Mouse (Mus musculus) embryonic facial prominence, embryonic 13.5 days (tissue): ENCODE results near the gene P4ha2. TPM values are rescaled to one million over a fixed set of nuclear protein-coding genes. Genes with fewer than 3 reads are reported as not detected.
A peak's percentile ranks its signal among the peaks of the same experiment; 100 is the strongest.

Source experiments
- ATAC-seq: fragments of 200-750 bp; cut with Nextera tagmentation; 2 replicates; pipeline ENCODE4 v1.8.0; 2017; ENCODE audit warnings: low read depth; ENCODE audit not compliant: insufficient number of reproducible peaks, insufficient read depth, low FRiP score, low TSS enrichment
- H3K27ac ChIP-seq: fragments of 300-500 bp; sonication (generic); 2 replicates; pipeline ENCODE4 v1.5.1; 2015; ENCODE audit warnings: moderate library complexity, mild to moderate bottlenecking, inconsistent platforms
- H3K27me3 ChIP-seq: fragments of 300-500 bp; sonication (generic); 2 replicates; pipeline ENCODE4 v1.6.1; 2015; ENCODE audit warnings: mild to moderate bottlenecking, inconsistent platforms
- H3K36me3 ChIP-seq: fragments of 300-500 bp; sonication (generic); 2 replicates; pipeline ENCODE4 v1.6.1; 2015; ENCODE audit warnings: mild to moderate bottlenecking, inconsistent platforms
- H3K4me1 ChIP-seq: fragments of 300-500 bp; sonication (generic); 2 replicates; pipeline ENCODE4 v1.6.1; 2015; ENCODE audit warnings: inconsistent platforms
- H3K4me2 ChIP-seq: fragments of 300-500 bp; sonication (generic); 2 replicates; pipeline ENCODE4 v1.6.1; 2015; ENCODE audit warnings: moderate library complexity, mild to moderate bottlenecking, inconsistent platforms
- H3K4me3 ChIP-seq: fragments of 300-500 bp; sonication (generic); 2 replicates; pipeline ENCODE4 v1.5.1; 2015; ENCODE audit warnings: mild to moderate bottlenecking, inconsistent platforms
- H3K9ac ChIP-seq: fragments of 300-500 bp; sonication (generic); 2 replicates; pipeline ENCODE4 v1.6.1; 2015; ENCODE audit warnings: mild to moderate bottlenecking, inconsistent platforms
- H3K9me3 ChIP-seq: fragments of 300-500 bp; sonication (generic); 2 replicates; pipeline ENCODE4 v1.6.1; 2016; ENCODE audit warnings: inconsistent platforms
- WGBS: fragments of 180-500 bp; shearing (Covaris S2); methylation state at CpG from one replicate; pipeline ENCODE4 v1.1.7; 2015; ENCODE audit warnings: mixed read lengths; 5-methylcytosine and 5-hydroxymethylcytosine counted together
- polyA plus RNA-seq: library from polyadenylated mRNA; unstranded; fragments of >200 nt; fragmentation: Nextera tagmentation; extraction: Ambion mirVana; gene quantifications from 2 replicates; pipeline ENCODE4 v1.2.1, GENCODE M21; 2015

P4ha2 gene
- polyA plus RNA-seq, 1 experiment from 2014 or later = 76.4 TPM

DNA sequence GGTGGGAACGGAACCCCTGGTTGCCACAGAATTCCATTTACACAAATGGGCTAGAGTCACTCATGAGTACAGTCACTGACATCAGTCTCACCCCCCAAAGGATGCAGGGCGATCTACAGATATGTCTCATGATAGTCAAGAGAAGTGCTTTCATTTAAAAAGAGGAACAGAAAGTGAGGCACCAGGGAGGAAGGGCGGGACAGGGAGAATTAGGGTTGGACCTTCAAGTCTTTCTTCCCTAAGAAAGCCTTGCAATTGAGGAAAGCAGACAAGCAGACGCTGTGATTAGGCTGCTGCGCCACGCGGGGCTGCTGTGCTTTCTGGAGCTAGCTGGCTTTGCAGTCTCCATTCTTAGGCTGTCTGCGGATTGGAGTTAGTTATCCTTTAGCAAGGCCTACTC is 8.2 kb upstream of the P4ha2 start:
- Histone ChIP-seq H3K36me3 (no peaks in the 10 kb centered on the region), H3K4me3 (no peak overlapping the region), H3K4me2 (no peak overlapping the region), H3K9ac (no peak overlapping the region), H3K27ac (no peak overlapping the region), H3K27me3 (no peaks in the 10 kb centered on the region), H3K4me1 (peaks cover 16% of the 10 kb centered on the region), H3K9me3 (no peaks in the 10 kb centered on the region)
- no peak for ATAC-seq
- 50% methylated on average over 8 of the region's 8 CpGs for WGBS

DNA sequence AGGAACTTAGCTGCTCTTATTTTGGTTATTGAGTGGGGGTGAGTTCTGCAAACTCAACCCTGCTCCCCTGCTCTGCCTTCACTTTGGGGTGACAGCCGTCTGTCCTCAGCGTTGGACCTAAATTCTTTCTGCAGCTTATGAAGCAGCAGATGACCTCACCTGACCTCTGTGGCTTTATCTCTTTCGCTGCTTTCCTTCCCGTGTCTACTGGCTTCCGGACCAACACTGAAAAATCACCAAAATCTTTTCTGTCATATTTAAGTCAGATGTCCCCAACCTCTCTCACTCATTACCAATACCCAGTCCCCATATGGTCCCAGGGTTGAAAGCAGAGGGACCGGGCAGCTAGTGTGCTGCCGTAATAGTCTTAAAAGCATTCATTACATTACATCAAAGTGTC is 7.7 kb upstream of the P4ha2 start:
- ATAC-seq = no peak
- WGBS = 58% methylated on average over 7 of the region's 7 CpGs
- no peak overlapping the region for H3K27ac ChIP-seq

DNA sequence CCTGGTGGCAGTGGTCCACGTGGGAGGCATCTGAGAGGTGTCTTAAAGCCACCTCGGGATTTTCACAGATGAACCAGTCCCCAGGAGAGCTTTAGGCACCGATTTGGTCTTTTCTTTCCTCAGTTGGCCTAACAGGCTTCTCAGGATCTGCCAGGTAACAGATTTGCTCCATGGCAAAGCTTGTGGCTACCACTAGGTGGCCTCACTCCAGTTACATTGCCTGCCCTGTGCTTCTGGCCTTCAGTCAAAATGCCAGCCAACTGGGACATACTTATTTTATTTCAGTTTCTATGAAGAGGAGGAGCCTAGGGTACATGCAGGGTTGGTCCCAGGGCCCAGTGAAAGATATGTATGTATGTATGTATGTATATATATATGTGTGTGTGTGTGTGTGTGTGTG is 6.9 kb upstream of the P4ha2 start:
- Histone ChIP-seq H3K36me3 (no peaks in the 10 kb centered on the region), H3K4me3 (no peak overlapping the region), H3K27ac (no peak overlapping the region), H3K9me3 (no peaks in the 10 kb centered on the region), H3K4me2 (no peak overlapping the region), H3K4me1 (peaks cover 16% of the 10 kb centered on the region), H3K27me3 (no peaks in the 10 kb centered on the region), H3K9ac (no peak overlapping the region)
- 2% methylated on average over 3 of the region's 3 CpGs for WGBS
- ATAC-seq = no peak

More for the DNA sequence above, 7.7 kb upstream of the P4ha2 start:
- no peaks in the 10 kb centered on the region for H3K36me3 ChIP-seq
- no peak overlapping the region for H3K9ac ChIP-seq
- H3K9me3 ChIP-seq = no peaks in the 10 kb centered on the region
- H3K27me3 ChIP-seq = no peaks in the 10 kb centered on the region
- no peak overlapping the region for H3K4me3 ChIP-seq
- no peak overlapping the region for H3K4me2 ChIP-seq
- peaks cover 16% of the 10 kb centered on the region for H3K4me1 ChIP-seq

DNA sequence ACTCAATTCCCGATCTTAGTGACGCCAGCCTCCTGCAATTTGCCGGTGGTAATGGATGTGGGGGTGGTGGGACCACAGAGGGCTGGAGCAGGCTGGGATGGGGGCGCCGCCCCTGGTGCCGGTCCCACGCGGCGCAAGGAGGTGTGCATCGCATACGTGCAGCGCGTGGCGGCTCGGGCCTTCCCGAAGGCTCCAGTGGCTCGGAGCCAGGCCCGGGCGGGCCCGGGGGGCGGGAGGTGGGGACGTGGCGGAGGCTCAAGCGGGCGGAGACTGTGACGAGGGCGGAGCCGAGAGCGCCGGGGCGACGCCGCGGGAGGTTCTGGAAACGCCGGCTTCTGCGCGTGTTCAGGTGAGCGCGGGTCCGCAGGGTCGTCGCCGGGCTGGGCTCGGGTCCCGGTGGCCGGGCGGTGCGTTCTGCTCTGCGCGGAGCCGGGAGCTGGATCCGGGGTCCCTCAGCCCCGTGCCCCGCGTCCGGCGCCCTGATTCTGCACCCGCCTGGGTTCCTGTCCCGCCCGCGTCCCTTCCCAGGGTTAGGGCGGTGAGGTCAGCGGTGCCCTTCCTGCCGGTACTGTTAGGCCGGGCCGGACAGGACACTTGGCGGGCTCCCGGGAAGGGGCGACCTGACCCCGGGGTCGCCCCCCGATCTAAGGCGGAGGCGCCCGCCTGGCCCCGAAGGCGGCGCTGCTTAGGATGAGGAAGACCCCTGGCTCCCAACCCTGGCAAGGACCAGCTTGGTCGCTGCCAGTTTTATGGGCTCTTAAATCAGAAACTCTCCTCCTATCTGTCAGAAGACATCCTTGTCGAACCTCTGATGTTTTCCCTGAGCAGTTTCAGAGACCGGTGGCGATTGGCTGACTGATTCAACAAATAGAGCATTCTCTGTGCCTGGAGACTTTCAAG is 1.0 kb downstream of the P4ha2 start:
- Histone ChIP-seq H3K4me1 (peaks cover 37% of the 10 kb centered on the region), H3K9me3 (no peaks in the 10 kb centered on the region), H3K4me2 (peak overlapping the region; percentile 97), H3K9ac (peak overlapping the region; percentile 82), H3K4me3 (peak overlapping the region; percentile 75), H3K36me3 (no peaks in the 10 kb centered on the region), H3K27me3 (no peaks in the 10 kb centered on the region), H3K27ac (peak overlapping the region; percentile 33; the same call in 1 of the 2 replicates)
- WGBS = under 1% methylated on average over 80 of the region's 83 CpGs
- ATAC-seq = peak; percentile 85

DNA sequence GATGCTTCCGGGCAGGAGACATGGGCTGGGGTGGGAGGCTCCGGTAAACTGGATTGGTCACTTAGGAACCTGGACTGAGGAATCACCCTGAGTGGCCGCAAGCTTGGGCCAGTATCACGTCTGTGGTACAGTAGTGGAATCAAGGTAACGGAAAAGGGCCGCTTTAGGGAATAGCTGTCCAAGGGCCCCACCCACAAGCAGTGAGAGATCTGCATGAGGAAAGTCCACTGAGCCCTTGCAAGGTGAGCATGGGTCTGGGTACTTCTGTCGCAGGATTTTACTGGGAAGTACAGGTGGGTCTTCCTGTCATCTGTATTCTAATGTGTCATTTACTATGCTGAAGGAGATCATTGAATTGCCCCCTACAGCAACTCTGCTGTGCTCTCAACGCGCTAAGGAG is 1.8 kb downstream of the P4ha2 start:
- WGBS = 73% methylated on average over 9 of the region's 9 CpGs
- peak overlapping the region; percentile 97 for H3K4me2 ChIP-seq
- no peaks in the 10 kb centered on the region for H3K36me3 ChIP-seq
- peaks cover 41% of the 10 kb centered on the region for H3K4me1 ChIP-seq
- peak overlapping the region; percentile 75 for H3K4me3 ChIP-seq
- no peak; the same call in 1 of the 2 replicates for ATAC-seq
- H3K9me3 ChIP-seq = no peaks in the 10 kb centered on the region
- H3K27ac ChIP-seq = no peak overlapping the region; the same call in 1 of the 2 replicates
- peak overlapping the region; percentile 82 for H3K9ac ChIP-seq
- no peaks in the 10 kb centered on the region for H3K27me3 ChIP-seq

DNA sequence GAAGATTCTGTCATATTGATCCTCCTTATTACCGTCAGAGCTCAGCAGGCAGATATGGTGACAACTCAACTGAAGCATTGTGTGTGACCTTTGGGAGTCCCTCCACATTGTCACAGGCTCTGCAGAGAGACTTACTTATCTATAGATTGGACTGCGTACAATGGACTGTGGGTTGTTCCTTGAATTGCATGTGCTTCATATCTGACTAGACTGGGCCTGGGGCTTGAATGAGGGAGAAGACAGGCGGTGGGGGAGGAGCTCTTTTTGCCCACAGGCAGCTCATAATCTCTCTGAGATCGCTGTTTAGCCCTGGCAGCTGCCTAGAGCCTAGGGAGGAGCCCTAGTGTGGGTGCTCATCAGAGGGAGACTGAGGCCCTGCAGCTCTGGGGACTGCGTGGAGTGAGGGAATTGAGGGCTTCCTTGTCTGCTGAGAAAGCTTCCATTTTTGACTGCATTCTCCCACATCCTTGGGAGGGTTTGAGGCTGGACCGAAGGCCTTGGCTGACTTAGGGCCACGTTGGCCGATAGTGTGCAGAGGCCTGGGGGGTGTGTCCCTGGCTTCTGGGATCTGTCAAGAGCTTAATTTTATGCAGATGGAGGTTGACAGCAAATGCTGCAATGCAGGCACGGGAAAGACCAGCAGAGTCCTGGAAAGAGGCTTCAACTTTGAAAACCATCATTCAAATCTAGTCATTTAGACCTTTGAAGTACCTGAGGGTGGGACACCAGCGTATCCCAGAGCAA is 3.0 kb downstream of the P4ha2 start:
- no peaks in the 10 kb centered on the region for H3K36me3 ChIP-seq
- peaks cover 49% of the 10 kb centered on the region for H3K4me1 ChIP-seq
- H3K4me2 ChIP-seq = peak overlapping the region; percentile 97
- WGBS = 56% methylated on average over 10 of the region's 10 CpGs
- no peak for ATAC-seq
- no peaks in the 10 kb centered on the region for H3K27me3 ChIP-seq
- H3K4me3 ChIP-seq = 0 out of 2 replicates have a peak overlapping the region, but pooled peaks have one; percentile 75
- no peaks in the 10 kb centered on the region for H3K9me3 ChIP-seq
- H3K9ac ChIP-seq = 0 out of 2 replicates have a peak overlapping the region, but pooled peaks have one; percentile 49
- no peak overlapping the region; the same call in 1 of the 2 replicates for H3K27ac ChIP-seq

DNA sequence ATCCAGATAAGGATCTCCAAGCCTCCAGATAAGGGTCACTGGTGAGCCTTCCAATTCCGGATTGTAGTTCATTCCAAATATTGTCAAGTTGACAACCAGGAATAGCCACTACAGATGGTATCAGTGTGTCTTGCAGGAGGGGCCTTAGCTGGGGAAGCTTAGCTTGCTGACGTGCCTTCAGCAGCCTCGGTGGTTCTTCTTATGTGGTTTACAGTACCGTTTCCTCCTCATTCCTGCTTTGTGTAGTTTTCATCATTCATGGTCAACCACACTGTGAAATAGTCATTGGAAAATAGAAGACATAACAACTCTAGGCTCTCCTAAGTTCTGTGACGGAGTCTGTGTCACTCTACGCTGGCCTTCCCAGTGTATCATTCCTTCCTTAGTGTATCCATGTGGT is 5.1 kb downstream of the P4ha2 start:
- Histone ChIP-seq H3K4me3 (no peak overlapping the region), H3K9ac (no peak overlapping the region), H3K36me3 (peaks cover 3% of the 10 kb centered on the region), H3K27me3 (no peaks in the 10 kb centered on the region), H3K27ac (no peak overlapping the region), H3K4me1 (peaks cover 56% of the 10 kb centered on the region), H3K9me3 (no peaks in the 10 kb centered on the region), H3K4me2 (no peak overlapping the region)
- no peak for ATAC-seq
- 77% methylated on average over 6 of the region's 6 CpGs for WGBS

DNA sequence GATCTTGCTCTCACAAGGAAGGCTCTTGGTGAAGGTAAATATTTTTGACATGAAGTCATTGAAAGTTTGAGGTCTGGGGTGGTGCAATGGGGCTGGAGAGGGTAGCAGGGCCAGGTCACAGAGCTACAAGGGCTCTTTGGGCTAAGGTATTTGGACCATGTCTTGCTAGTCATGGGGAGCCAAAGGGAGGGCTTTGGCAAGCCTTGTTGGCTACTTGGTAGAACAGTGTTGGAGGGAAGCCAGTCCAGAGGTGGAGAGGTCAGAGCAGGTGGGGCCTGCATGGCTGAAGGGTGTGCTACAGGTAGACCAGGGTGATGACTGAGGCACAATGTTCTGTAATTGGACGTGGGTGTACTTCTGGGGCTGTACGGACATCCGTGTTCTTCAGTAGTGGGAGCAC is 6.8 kb downstream of the P4ha2 start:
- 92% methylated on average over 3 of the region's 3 CpGs for WGBS
- no peaks in the 10 kb centered on the region for H3K27me3 ChIP-seq
- no peak overlapping the region for H3K4me2 ChIP-seq
- H3K4me1 ChIP-seq = peaks cover 58% of the 10 kb centered on the region
- no peak for ATAC-seq
- no peak overlapping the region for H3K9ac ChIP-seq
- H3K4me3 ChIP-seq = no peak overlapping the region
- no peaks in the 10 kb centered on the region for H3K9me3 ChIP-seq
- H3K36me3 ChIP-seq = peaks cover 14% of the 10 kb centered on the region
- H3K27ac ChIP-seq = no peak overlapping the region; the same call in 1 of the 2 replicates

DNA sequence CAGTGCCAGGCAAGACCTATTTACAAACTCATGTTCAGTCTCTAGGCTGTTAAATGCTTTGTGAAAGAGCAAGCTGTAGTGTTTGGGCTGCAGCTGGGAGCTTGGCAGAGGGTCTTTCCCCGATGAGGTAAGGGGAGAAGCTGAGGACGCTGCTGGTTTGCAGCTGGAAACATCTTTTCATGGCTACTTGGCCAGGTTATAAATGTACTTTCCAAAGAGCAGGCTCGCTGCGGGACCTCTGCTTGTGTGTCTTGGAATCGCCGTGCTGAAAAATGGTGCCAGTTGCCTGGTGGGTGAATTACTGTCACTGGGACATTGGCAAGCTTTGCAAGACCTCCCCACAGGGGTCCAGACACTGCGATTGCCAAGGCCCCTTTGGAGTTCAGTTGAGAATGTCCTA is 7.3 kb downstream of the P4ha2 start:
- H3K4me2 ChIP-seq = no peak overlapping the region
- H3K9ac ChIP-seq = no peak overlapping the region
- peaks cover 14% of the 10 kb centered on the region for H3K36me3 ChIP-seq
- H3K4me1 ChIP-seq = peaks cover 58% of the 10 kb centered on the region
- H3K27ac ChIP-seq = no peak overlapping the region; the same call in 1 of the 2 replicates
- no peaks in the 10 kb centered on the region for H3K27me3 ChIP-seq
- WGBS = 82% methylated on average over 7 of the region's 7 CpGs
- no peak overlapping the region for H3K4me3 ChIP-seq
- ATAC-seq = no peak
- no peaks in the 10 kb centered on the region for H3K9me3 ChIP-seq

DNA sequence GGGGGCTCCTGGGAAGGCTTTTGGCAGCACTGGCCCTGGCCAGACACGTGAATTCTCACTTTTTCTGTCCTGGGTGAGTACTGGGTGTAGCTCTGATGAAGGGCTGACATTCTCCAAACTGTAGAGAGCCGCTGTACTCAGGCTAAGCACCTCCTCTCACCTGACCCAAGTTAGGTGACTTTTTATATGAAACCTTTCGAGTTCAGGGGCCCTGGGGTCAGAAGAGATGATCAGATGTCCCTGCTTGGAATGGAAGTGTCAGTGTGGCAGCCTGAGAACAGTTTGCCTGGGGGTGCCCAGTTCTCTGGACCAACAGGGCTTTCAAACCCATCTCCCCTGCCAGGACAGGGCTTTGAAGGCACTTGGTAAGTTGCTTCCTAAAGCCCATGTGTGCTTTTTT is 8.2 kb downstream of the P4ha2 start:
- Histone ChIP-seq H3K4me3 (no peak overlapping the region), H3K27me3 (no peaks in the 10 kb centered on the region), H3K4me1 (peaks cover 58% of the 10 kb centered on the region), H3K36me3 (peaks cover 14% of the 10 kb centered on the region), H3K9me3 (no peaks in the 10 kb centered on the region), H3K9ac (no peak overlapping the region), H3K4me2 (no peak overlapping the region), H3K27ac (0 out of 2 replicates have a peak overlapping the region, but pooled peaks have one; percentile 39)
- ATAC-seq = no peak
- WGBS = 62% methylated on average over 3 of the region's 3 CpGs

DNA sequence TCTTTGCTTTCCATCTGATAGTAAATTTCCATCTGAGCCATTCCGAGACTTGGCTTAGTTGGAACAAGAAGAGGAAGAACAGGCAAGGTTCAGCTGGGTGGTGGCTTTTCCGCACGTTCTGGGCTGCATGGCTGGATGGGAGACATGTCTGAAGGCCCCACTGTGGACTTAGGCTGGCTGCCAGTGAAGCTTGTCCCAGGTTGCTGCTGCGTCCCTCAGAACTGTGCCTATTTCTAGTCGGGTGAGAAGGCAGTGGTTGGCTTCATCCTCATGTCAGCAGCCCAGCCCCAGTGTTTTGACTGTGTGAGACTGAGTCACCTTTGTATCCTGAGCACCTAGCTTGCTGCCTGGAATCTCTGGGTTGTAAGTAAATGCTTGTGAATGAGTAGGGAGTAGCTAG is 9.0 kb downstream of the P4ha2 start:
- no peak overlapping the region for H3K9ac ChIP-seq
- H3K4me1 ChIP-seq = peaks cover 58% of the 10 kb centered on the region
- ATAC-seq = no peak
- no peak overlapping the region for H3K4me2 ChIP-seq
- no peak overlapping the region for H3K27ac ChIP-seq
- WGBS = 75% methylated on average over 5 of the region's 5 CpGs
- no peak overlapping the region for H3K4me3 ChIP-seq
- H3K36me3 ChIP-seq = peaks cover 14% of the 10 kb centered on the region
- no peaks in the 10 kb centered on the region for H3K9me3 ChIP-seq
- H3K27me3 ChIP-seq = no peaks in the 10 kb centered on the region
